Mouse (Mus musculus) urinary bladder, postnatal 36 days (tissue): ENCODE data around the gene Cdc42ep5.

Experiments used
- DNase-seq, 2 experiments: peaks; one replicate each; pipeline ENCODE4 v3.0.0; 2022; ENCODE audit warnings: low spot score in 2 of 2, mixed read lengths in 1 of 2

Cdc42ep5 gene

DNA sequence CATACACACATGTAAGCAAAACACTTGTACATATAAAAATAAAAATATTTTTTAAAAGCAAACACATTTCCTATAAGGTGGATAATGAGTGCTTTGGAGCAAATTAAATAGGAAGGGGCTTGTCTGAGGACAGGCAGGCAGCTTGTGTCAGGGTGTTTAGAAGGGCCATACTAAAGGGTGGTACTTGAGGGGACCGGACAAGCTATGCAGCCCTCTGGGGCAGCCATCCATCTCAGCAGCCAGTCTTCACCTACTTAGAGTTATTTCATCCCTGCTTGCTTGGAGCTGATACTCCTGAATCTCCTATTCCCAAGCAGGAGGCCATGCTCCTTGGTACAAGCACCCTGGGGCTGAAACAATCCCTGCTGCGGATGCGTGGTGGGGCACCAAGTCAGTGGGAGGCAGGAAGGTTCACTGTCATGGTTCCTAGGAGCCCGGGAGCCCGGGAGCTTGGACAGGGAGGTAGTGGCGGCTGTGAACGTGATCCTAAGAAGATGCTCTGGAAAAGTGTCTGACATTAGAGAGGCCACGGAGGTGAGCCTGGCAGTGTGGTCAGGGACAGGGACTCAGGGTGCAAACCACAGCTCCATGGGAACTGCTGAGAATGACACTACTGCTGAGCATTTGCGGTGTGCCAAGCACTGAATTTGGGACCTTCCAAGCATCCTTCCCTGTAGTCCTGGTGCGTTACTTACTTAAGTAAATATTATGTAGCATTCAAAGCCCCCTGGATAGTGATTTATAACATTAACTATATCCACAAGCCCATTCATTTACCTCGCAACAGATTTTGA, 37.5 kb downstream of the Cdc42ep5 start:
- DNase-seq: no peak

DNA sequence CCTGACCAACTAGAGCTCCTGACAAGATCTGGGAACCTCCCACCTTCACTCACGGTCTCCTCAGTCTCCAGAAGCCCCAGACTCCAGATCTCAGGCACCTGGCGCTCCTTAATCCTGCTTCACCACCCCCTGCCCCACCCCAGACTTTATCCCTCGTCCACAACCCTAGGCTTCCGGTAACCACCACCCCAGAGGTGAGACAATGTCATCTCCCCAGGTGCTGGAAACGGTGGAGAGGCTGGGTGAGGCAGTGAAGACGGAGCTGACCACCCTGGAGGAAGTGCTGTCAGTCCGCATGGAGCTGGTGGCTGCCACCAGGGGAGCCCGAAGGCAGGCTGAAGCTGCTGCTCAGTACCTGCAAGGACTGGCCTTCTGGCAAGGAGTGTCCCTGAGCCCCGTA, 39.4 kb downstream of the Cdc42ep5 start:
- no peak for DNase-seq

DNA sequence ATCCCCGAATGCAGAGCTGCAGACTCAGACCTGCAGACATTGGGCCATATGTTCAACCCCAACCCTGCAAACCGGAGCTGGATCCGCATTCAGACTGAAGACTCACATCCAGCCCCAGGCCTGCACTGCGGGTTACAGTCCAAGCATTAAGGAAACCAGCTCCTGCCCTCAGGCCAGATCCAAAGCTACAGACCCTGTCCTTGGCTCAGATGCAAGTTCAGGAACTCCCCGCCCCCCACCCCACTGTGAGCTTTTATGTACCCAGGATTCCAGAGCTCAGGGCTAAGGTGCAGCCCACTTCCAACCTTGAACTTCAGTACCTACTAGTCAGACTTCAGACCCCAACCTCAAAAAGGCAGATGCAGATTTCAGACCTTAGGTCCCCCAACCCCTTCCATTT, 39.8 kb downstream of the Cdc42ep5 start:
- no peak for DNase-seq

DNA sequence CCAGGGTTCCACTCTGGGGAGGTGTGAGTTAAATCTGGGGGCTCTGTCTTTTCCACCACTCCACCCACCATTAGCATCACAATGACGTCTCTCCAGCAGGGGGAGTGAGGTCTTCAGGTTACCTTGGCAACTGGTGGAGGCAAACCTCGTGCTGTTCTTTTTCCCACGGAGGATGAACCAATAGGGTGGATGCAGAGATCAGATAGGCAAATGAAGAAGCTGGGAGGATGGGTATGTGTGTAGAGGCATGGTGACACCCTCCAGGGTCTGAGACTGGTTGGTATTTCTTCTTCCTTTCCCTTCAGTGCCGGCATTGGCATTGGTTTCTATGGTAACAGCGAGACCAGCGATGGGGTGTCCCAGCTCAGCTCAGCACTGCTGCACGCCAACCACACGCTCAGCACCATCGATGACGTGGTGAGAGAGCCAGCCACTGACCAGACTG, 40.3 kb downstream of the Cdc42ep5 start:
- no peak for DNase-seq

DNA sequence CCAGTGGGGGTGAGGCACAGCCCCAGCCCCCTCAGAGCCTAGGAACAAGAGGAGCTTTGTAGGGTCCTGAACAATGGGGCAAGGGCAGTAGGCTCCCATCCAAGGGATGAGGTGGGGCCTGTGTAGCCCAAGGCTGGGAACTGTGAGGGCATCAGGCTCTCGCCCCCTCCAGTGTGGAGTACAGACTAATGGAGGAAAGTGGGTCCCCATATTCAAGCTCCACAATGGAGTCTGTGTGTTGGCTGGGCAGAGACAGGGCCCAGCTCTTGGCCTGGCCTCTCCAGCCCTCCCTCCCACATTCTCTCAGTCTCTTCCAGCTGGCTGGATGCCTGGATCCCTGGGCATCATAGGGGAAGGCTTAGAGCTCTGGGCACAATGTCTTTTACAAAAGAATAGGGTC, 40.9 kb downstream of the Cdc42ep5 start:
- DNase-seq: no peak

DNA sequence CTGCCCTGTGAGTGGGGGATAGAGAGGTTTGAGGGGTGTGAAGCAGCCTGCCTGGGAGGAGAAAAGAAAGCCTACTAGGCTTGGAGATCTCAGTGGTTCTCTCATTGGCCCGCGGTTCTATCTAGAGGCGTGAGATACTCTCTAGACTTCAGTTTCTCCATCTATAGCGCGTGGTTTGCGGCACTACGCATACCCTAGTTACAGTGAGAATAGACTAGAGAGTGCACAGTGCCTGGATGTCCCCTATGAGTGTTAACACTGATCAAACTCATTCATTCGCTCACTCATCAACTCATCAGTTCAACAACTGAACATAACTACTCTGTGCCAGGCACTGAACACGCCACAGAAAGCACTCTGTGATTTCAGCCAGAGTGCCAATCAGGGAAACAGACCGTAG, 41.9 kb downstream of the Cdc42ep5 start:
- DNase-seq: no peak

DNA sequence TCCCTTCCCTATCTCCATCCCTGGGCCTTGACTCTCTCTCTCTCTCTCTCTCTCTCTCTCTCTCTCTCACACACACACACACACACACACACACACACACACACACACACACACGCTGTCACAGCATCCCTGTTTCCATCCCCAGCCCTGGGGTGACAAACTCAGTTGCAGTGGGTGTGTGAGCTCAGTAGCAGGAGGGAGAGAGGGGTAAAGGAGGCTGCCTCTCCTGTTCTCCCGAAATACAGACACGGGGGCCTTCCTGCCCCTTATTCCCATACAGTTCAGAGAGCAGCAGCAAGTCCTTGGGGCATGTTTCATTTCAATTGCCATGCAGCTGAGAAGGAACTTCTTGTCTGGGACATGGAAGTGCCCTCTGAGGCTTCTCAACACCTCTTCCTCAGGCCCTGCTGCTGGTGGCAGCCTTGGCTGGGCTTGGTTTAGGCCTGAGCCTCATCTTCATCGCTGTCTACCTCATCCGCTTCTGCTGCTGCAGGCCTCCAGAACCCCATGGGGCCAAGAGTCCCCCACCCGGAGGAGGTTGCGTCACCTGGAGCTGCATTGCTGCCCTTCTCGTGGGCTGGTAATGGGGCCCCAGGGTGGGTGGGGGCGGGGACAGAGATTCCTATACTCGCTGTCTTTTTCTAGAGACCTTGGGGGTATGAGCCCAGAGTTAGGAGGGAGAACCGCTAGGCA, 42.4 kb downstream of the Cdc42ep5 start:
- DNase-seq: no peak

DNA sequence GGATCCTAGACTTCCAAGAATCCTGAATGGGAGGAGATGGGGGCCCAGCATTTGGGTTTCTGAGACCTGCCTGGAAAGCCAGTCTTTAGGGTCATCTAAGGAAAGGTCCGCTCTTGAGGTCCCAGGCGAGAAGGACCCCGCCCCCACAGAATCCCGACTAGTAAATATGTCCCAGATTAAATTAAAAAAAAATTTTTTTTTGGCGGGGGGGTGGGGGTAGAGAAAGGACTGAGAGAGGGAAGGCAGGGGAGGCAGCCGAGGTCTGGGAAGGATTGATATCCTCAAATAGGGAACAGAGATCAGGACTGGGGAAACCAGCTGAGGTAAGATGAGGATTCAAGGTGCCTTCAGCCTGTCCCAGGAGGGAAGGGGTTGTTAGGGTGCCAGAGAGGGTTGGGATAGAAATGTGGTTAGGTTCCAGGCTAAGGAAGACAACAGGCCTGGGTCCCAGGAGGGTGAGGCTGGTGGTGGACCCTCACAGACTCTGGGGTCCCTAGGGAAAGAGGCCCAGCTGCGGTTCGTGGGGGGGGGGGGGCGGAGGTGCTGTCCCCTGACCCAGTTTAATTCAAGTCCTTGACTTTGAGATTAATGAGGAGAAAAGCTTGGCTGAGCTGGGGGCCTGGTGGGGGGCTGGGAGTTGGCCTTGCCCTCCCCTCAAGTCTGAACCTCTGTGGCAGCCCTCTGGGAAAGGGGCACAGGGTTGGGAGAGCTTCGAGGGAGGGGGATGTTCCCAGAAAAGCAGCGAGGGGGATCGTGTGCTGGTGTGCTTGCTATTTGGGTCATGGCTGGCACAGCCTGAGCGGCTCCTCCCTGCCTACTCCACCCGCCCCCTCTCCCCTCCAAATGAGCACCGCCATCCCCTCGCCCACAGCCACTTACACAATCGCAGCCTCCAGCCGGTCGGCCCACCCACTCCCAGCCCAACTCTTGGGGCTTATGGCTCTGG, 44.4 kb downstream of the Cdc42ep5 start:
- no peak for DNase-seq

DNA sequence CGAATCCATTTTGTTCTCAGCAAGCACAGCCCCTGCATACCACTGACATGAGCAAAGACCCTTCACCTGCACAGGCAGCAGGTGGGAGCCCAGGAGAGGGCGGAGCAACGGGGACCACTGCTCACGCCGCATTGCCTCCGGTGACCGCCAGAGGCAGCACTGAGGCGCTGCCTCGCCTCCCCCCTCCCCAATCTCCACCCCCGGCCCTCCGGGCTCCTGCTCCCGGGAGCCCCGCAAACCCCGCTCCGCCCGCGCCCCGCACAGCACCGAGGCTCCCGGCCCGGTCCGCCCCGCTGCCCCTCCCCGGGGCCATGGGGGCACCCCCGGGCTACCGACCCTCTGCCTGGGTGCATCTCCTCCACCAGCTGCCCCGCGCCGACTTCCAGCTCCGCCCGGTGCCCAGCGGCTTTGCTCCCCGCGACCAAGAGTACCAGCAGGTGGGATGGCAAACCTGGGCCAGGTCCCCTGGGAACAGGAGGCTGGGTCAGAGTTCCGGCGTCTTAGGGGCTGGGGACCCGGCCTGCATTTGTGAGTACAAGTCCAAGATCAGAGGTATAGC, 45.2 kb downstream of the Cdc42ep5 start, which contains the start of gene Ttyh1:
TSS of gene Ttyh1 (plus strand) at position 65 of the 559 bp plus-strand sequence.
- DNase-seq: no peak

DNA sequence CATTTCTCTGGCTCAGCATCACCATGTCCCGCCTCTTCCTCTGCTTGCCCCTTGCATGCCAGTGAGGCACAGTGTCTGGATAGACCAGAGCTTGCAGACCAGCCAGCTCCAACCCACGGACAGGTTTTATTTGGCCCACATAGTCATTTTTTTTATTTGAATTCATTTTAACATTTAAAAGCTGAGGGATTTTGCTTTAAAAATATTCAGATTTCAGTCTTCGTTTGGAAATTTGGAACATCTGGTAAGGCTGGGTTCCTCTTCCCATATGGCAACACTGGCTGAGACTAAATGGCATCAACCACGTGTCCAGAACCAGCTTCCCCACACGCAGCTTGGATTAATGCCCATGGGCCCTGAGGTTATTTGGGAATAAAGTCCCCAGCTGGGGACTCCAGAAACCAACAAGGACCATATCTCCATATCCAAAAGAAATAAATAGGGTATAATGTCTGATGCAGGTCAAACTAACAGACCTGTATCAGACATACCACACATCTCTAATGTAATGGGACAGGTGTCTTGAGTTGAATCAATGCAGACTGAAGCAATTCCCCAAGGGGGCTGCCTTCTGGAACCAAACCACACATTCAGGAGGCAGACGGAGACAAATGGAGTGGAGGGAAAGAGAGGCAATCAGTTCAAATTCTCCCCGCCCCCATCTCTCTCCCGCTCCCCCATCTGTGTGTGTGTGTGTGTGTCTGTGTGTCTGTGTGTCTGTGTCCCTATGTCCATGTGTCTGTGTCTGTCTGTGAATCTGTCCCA, 47.4 kb downstream of the Cdc42ep5 start:
- no peak for DNase-seq

DNA sequence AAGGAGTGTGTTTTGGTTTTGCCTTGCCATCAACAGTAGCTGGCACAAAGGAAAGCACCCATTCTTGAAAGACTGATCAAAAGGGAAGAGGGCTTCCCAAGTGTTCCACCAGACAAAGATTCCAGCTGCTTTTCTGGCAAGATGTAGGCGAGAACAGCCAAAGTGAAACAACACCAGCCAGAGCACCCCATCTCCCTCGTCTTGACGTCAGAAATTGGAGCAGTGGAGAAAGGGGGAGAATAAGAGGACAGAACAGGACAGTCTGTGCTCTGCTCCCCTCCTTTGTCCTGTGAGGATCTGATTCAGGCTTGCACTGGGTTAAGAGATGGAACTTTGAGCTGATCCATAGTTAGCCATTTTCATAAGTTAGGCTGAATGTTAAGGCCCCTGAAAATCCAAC, 52.9 kb downstream of the Cdc42ep5 start:
- no peak for DNase-seq

DNA sequence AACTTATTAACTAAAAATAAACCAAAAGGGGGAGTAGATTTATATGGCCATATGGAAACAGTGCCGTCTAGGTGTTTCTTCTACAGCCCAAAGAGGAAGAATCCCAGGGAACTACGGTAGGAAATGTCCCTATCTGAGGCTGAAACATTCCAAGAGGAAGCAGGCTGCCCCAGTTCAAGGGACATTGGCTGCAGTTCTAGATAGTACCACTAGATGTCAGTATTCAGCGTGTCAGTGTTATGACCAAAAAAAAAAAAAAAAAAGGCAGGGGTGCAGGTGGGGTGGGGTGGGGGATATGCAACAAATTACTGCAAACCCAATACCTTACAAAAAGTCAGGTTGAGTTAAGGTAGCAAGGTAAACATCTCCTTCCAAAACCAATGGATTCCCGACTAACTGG, 61.2 kb downstream of the Cdc42ep5 start:
- no peak for DNase-seq
